Mouse (Mus musculus): ENCODE data around the gene Mast4. TPM values are rescaled to one million over a fixed set of nuclear protein-coding genes. Genes with fewer than 3 reads are reported as not detected.

Mast4 gene
- polyA plus RNA-seq, 1 experiment: 0.27 TPM

DNA sequence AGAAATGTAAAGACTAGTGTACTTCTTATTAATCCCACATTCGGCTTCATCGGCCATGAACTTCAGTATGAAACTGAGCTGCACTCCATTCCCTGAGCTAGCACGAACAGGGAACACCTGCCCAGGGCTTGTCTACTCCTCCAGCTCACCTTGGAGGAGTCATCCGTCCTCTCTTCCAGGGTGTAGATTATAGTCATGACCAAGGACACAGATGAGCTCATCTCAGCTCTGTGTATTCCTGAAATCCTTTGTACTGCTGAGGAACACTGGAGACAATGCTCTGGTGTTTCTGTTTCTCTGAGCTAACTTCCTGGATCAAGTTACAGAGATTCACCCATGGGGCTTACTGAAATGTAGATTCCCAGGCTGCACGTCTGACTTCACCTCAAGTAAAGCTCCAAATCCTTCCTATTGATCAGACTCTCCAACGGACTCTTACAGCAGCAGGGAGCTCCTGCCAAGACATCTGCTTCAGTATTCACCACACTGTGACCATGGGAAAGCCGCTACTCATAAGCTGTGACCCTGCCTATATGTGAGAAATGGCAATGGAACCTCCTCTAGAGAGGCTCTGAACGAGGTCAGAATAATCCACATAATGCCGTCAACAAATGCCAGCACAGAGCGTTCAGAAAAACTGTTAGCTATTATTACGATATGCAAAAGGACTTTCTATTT lies 108.9 kb downstream of the Mast4 start:
- Histone ChIP-seq H3K4me3 (ENCODE audit: insufficient read depth, low read length) (no peak overlapping the region), H3K4me1 (ENCODE audit: control insufficient read depth, insufficient read depth, low read length) (no peaks in the 10 kb centered on the region), H3K27ac (ENCODE audit: insufficient read depth, low read depth, low read length) (no peak overlapping the region)
- TF ChIP-seq POLR2A (IDR thresholded peaks at IDR 0.05; ENCODE audit: borderline replicate concordance, low read depth, low read length): no peak
- TF ChIP-seq CTCF (IDR thresholded peaks at IDR 0.05; ENCODE audit: low read depth, low read length): no peak

GRCm38 (mm10) chr13:103220479-103221064 lies 113.7 kb downstream of the Mast4 start:
- TF ChIP-seq CTCF (IDR thresholded peaks at IDR 0.05; ENCODE audit: low read depth, low read length): no peak
- no peak for TF ChIP-seq POLR2A (IDR thresholded peaks at IDR 0.05; ENCODE audit: borderline replicate concordance, low read depth, low read length)
- no peak overlapping the region for H3K27ac ChIP-seq (ENCODE audit: insufficient read depth, low read depth, low read length)
- no peaks in the 10 kb centered on the region for H3K4me1 ChIP-seq (ENCODE audit: control insufficient read depth, insufficient read depth, low read length)
- H3K4me3 ChIP-seq (ENCODE audit: insufficient read depth, low read length): no peak overlapping the region

DNA sequence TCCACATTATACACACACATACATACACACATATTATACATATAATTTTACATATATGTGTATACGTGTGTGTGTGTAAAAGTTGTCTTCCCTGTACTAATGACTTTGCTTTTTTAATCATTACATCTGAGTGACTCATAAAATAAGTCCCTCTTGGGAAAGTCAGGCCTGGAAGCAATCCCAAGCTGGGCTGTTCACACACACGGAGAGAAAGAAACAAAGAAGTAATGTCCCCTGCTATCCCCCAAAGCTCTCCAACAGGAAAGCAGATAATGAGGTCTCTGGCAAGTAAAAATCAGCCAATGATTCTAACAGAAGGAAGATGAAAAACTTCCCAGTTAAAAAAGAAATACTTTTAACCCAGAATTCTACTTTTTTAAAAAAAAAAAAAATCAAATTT lies 114.3 kb downstream of the Mast4 start:
- Histone ChIP-seq H3K27ac (ENCODE audit: insufficient read depth, low read depth, low read length) (no peak overlapping the region), H3K4me3 (ENCODE audit: insufficient read depth, low read length) (no peak overlapping the region), H3K4me1 (ENCODE audit: control insufficient read depth, insufficient read depth, low read length) (no peaks in the 10 kb centered on the region)
- TF ChIP-seq CTCF (IDR thresholded peaks at IDR 0.05; ENCODE audit: low read depth, low read length) (no peak), POLR2A (IDR thresholded peaks at IDR 0.05; ENCODE audit: borderline replicate concordance, low read depth, low read length) (no peak)

DNA sequence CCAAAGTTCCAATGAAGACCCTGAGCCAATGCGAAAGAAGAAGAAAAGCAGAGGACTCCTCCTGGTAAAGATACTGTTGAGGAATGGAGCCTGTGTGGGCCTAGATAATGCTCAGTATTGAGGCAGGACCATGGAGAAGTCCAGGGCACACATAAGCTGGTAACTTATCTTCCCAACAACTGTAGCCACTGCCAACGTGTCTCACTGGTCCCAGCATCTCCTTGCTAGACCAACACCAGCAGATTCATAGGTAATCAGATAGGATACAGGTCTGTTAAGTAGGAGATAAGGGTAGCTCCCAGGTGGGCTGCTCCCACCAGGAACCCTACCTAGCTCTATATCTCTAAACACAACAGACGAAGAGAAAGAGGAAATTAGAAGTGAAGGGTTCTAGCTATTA lies 116.8 kb downstream of the Mast4 start:
- no peak overlapping the region for H3K27ac ChIP-seq (ENCODE audit: insufficient read depth, low read depth, low read length)
- TF ChIP-seq POLR2A (IDR thresholded peaks at IDR 0.05; ENCODE audit: borderline replicate concordance, low read depth, low read length): no peak
- TF ChIP-seq CTCF (IDR thresholded peaks at IDR 0.05; ENCODE audit: low read depth, low read length): no peak
- H3K4me1 ChIP-seq (ENCODE audit: control insufficient read depth, insufficient read depth, low read length): no peaks in the 10 kb centered on the region
- H3K4me3 ChIP-seq (ENCODE audit: insufficient read depth, low read length): no peak overlapping the region

DNA sequence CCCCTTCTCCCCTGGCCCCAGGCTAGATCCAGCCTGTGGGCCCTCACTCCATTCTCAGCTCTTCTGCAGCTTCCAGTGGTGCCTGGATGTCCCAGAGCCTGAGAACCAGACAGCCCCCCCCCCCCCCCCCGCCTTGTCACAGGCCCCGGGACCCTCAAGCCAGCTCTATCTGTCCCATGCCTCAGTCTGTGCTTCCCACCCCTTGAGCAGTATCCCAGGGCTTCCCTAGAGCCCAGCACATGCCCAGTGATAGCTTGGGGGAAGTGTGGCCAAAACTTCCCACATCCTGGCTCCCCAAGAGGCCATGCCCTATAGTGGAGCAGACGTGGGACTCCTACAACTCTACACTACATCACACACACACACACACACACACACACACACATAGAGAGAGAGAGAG lies 119.8 kb downstream of the Mast4 start:
- no peak overlapping the region for H3K4me3 ChIP-seq (ENCODE audit: insufficient read depth, low read length)
- no peak for TF ChIP-seq CTCF (IDR thresholded peaks at IDR 0.05; ENCODE audit: low read depth, low read length)
- TF ChIP-seq POLR2A (IDR thresholded peaks at IDR 0.05; ENCODE audit: borderline replicate concordance, low read depth, low read length): no peak
- H3K4me1 ChIP-seq (ENCODE audit: control insufficient read depth, insufficient read depth, low read length): no peaks in the 10 kb centered on the region
- no peak overlapping the region for H3K27ac ChIP-seq (ENCODE audit: insufficient read depth, low read depth, low read length)

DNA sequence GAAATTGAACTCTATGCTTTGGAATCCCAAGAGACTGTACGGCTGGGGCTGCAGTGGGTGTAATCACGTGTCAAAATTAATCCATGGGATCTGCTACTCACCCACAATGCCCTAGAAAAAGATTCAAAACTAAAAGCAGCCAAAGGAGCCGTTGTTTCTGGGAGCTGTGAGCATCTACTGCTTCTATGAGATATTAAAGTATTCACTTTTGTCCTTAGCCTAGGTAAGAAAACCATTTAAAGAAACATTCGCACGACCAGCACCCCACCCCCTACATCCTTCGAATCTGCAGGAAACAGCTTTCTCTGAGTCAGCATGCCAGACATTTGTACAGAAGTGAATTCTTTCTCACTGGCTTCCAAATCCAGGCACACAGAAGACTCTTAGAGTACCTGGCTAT lies 122.3 kb downstream of the Mast4 start:
- H3K4me3 ChIP-seq (ENCODE audit: insufficient read depth, low read length): no peak overlapping the region
- TF ChIP-seq CTCF (IDR thresholded peaks at IDR 0.05; ENCODE audit: low read depth, low read length): no peak
- no peaks in the 10 kb centered on the region for H3K4me1 ChIP-seq (ENCODE audit: control insufficient read depth, insufficient read depth, low read length)
- H3K27ac ChIP-seq (ENCODE audit: insufficient read depth, low read depth, low read length): no peak overlapping the region

- TF ChIP-seq POLR2A (IDR thresholded peaks at IDR 0.05; ENCODE audit: borderline replicate concordance, low read depth, low read length) (no peak), CTCF (IDR thresholded peaks at IDR 0.05; ENCODE audit: low read depth, low read length) (no peak)
- no peak overlapping the region for H3K4me3 ChIP-seq (ENCODE audit: insufficient read depth, low read length)
- H3K4me1 ChIP-seq (ENCODE audit: control insufficient read depth, insufficient read depth, low read length): no peaks in the 10 kb centered on the region
- no peak overlapping the region for H3K27ac ChIP-seq (ENCODE audit: insufficient read depth, low read depth, low read length)
Measured at GRCm38 (mm10) chr13:103211501-103211941, 122.8 kb downstream of the Mast4 start.

DNA sequence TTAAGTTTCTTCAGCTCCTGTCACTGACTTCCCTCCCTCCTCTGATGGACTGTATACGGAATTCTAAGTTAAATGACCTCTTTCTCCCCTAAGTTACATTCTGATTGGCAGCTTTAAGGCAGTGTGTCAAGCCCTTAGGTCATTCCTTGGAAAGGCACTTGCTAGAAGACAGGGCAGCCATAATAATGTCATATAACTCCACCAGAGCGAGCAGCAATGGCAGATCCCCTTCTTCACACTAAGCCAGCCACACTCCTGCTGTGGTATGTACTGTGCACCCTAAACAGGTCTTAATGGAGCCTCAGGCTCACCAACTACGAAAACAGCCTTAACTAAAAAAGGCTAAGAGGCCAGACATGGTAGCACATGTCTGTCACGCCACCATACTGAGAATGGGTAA lies 123.6 kb downstream of the Mast4 start:
- no peak for TF ChIP-seq CTCF (IDR thresholded peaks at IDR 0.05; ENCODE audit: low read depth, low read length)
- TF ChIP-seq POLR2A (IDR thresholded peaks at IDR 0.05; ENCODE audit: borderline replicate concordance, low read depth, low read length): no peak
- Histone ChIP-seq H3K4me1 (ENCODE audit: control insufficient read depth, insufficient read depth, low read length) (no peaks in the 10 kb centered on the region), H3K27ac (ENCODE audit: insufficient read depth, low read depth, low read length) (no peak overlapping the region), H3K4me3 (ENCODE audit: insufficient read depth, low read length) (no peak overlapping the region)

DNA sequence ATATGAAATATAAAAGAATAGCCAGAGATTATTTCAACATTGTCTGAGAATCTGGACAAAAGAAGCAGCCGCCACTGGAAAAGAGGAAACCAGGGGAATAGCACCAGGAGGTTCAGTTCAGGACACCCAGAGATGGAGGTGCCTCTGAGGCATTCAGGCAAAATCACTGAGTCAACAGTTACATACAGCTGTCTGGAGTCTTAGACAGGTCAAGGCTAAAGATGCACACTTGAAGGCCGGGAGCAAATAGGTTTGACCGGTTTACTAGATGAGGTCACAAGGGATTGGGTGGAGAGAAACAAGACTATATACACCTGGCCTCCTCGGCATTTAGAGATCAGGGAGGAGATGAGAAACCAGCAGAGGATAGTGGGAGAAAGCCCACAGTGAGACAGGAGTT lies 127.1 kb downstream of the Mast4 start:
- H3K4me1 ChIP-seq (ENCODE audit: control insufficient read depth, insufficient read depth, low read length): no peaks in the 10 kb centered on the region
- H3K27ac ChIP-seq (ENCODE audit: insufficient read depth, low read depth, low read length): no peak overlapping the region
- no peak for TF ChIP-seq CTCF (IDR thresholded peaks at IDR 0.05; ENCODE audit: low read depth, low read length)
- no peak for TF ChIP-seq POLR2A (IDR thresholded peaks at IDR 0.05; ENCODE audit: borderline replicate concordance, low read depth, low read length)
- H3K4me3 ChIP-seq (ENCODE audit: insufficient read depth, low read length): no peak overlapping the region

- no peak overlapping the region for H3K27ac ChIP-seq (ENCODE audit: insufficient read depth, low read depth, low read length)
- H3K4me3 ChIP-seq (ENCODE audit: insufficient read depth, low read length): no peak overlapping the region
- TF ChIP-seq CTCF (IDR thresholded peaks at IDR 0.05; ENCODE audit: low read depth, low read length) (no peak), POLR2A (IDR thresholded peaks at IDR 0.05; ENCODE audit: borderline replicate concordance, low read depth, low read length) (no peak)
- no peaks in the 10 kb centered on the region for H3K4me1 ChIP-seq (ENCODE audit: control insufficient read depth, insufficient read depth, low read length)
Measured at GRCm38 (mm10) chr13:103206644-103207043, 127.7 kb downstream of the Mast4 start.
